Mouse (Mus musculus): ENCODE results near the gene Morc3. TPM values are rescaled to one million over a fixed set of nuclear protein-coding genes. Genes with fewer than 3 reads are reported as not detected.

Morc3 gene
- polyA plus RNA-seq, 1 experiment from 2014 or later, result 33.1 TPM

DNA sequence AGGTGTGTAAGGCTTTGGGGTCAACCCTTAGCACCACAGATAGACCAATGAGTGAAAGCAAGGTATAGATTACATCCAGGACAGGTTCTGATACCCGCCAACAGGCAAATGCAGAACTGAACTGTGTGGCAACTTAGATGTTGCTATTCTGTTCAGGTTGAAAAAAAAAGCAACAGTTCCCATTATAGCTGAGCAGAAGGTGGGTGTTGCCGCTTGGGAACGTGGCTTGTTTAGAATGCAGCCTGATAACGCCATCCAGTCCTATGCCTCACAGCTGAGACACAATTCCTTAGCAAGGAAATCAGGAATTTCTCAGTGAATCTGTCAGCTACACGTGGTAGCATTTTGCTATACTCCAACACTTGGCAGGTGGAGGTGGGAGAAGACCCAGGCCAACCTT lies 61.4 kb downstream of the Morc3 start:
- no peak overlapping the region for H3K9ac ChIP-seq
- H3K4me2 ChIP-seq, result no peak overlapping the region
- peaks cover 62% of the 10 kb centered on the region for H3K36me3 ChIP-seq
- no peaks in the 10 kb centered on the region for H3K9me3 ChIP-seq
- WGBS, result 87% methylated on average over 5 of the region's 5 CpGs
- no peak overlapping the region for H3K27ac ChIP-seq
- ATAC-seq (ENCODE audit: borderline replicate concordance, extremely low read depth, low FRiP score, low TSS enrichment), result no peak
- no peaks in the 10 kb centered on the region; the same call in 1 of the 2 replicates for H3K4me1 ChIP-seq
- no peaks in the 10 kb centered on the region for H3K27me3 ChIP-seq
- no peak overlapping the region for H3K4me3 ChIP-seq

DNA sequence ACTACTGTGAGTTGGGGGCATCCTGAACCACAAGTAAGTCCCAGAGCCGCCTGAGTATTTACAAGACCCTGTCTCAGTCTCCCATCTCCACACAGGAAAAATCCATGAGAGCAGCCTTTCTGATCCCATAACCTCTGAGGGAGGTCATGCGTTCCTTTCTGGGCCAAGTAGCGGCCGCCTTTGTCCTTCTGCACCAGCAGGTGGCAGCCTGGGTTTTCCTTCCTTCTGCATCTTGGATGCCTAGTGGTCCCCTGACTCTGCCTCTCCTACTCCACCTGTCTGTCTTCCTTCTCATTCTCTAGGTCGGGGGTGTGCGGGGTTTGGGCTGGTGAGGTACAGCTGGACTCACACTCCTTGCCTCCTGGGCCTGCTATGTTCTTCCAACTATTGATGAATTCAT lies 71.1 kb downstream of the Morc3 start:
- no peaks in the 10 kb centered on the region for H3K9me3 ChIP-seq
- 76% methylated on average over 6 of the region's 6 CpGs for WGBS
- no peak overlapping the region for H3K27ac ChIP-seq
- H3K4me2 ChIP-seq, result no peak overlapping the region
- no peak overlapping the region for H3K9ac ChIP-seq
- no peaks in the 10 kb centered on the region for H3K4me1 ChIP-seq
- ATAC-seq (ENCODE audit: borderline replicate concordance, extremely low read depth, low FRiP score, low TSS enrichment), result no peak
- no peaks in the 10 kb centered on the region for H3K27me3 ChIP-seq
- no peak overlapping the region for H3K4me3 ChIP-seq
- H3K36me3 ChIP-seq, result peaks cover 34% of the 10 kb centered on the region

- no peak overlapping the region for H3K9ac ChIP-seq
- 55% methylated on average over 11 of the region's 11 CpGs for WGBS
- no peak overlapping the region for H3K4me3 ChIP-seq
- H3K27ac ChIP-seq, result no peak overlapping the region
- no peaks in the 10 kb centered on the region for H3K27me3 ChIP-seq
- peak; percentile 41; the same call in 1 of the 2 replicates for ATAC-seq (ENCODE audit: borderline replicate concordance, extremely low read depth, low FRiP score, low TSS enrichment)
- no peak overlapping the region for H3K4me2 ChIP-seq
- no peaks in the 10 kb centered on the region for H3K9me3 ChIP-seq
- no peaks in the 10 kb centered on the region for H3K4me1 ChIP-seq
- H3K36me3 ChIP-seq, result peaks cover 19% of the 10 kb centered on the region
Measured at GRCm38 (mm10) chr16:93906156-93907014, 74.5 kb downstream of the Morc3 start.

DNA sequence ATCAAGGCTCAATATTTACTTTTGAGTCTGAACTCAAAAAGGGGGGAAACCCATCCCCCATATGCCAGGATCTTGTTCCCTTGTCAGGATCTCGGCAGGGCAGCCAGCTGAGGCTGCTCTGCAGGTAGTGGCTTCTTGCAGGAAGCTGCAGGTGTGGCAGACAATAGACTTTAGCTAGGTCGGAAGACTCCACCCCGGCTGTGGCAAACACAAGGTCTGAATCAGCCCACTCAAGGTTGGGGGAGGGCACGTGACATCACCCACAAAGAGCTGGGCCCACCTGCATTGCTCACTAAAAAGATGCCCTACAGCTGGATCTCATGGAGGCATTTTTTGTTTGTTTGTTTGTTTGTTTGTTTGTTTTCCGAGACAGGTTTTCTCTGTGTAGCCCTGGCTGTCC lies 75.8 kb downstream of the Morc3 start:
- H3K9me3 ChIP-seq, result no peaks in the 10 kb centered on the region
- ATAC-seq (ENCODE audit: borderline replicate concordance, extremely low read depth, low FRiP score, low TSS enrichment), result no peak
- H3K9ac ChIP-seq, result no peak overlapping the region
- H3K4me1 ChIP-seq, result 0 out of 2 replicates have a peak, but pooled peaks cover 2% of the 10 kb centered on the region
- no peak overlapping the region for H3K4me2 ChIP-seq
- WGBS, result 57% methylated on average over 5 of the region's 5 CpGs
- H3K27ac ChIP-seq, result no peak overlapping the region
- H3K27me3 ChIP-seq, result no peaks in the 10 kb centered on the region
- H3K4me3 ChIP-seq, result no peak overlapping the region
- 0 out of 2 replicates have a peak, but pooled peaks cover 9% of the 10 kb centered on the region for H3K36me3 ChIP-seq

GRCm38 (mm10) chr16:93908196-93908595 lies 76.3 kb downstream of the Morc3 start:
- Histone ChIP-seq H3K9me3 (no peaks in the 10 kb centered on the region), H3K9ac (no peak overlapping the region), H3K36me3 (0 out of 2 replicates have a peak, but pooled peaks cover 9% of the 10 kb centered on the region), H3K4me2 (no peak overlapping the region), H3K4me1 (0 out of 2 replicates have a peak, but pooled peaks cover 3% of the 10 kb centered on the region), H3K27me3 (no peaks in the 10 kb centered on the region), H3K27ac (no peak overlapping the region), H3K4me3 (no peak overlapping the region)
- WGBS, result 82% methylated on average over 8 of the region's 8 CpGs
- no peak for ATAC-seq (ENCODE audit: borderline replicate concordance, extremely low read depth, low FRiP score, low TSS enrichment)

DNA sequence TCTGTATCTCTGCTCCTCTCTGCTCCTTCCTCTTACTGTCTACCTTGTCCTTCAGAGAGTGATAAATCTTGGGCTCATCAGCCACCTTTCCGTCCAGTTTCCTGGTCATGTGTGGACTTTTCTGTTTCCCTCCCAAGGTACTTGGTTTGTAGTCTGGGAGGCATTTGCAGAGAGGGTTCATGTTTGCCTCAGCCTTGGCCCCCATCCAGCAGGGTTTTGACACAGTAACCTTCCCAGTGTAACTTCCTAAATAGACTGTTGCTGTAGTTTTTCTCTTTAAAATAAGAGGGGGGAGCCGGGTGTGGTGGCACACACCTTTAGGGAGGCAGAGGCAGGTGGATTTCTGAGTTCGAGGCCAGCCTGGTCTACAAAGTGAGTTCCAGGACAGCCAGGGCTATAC lies 78.0 kb downstream of the Morc3 start:
- H3K36me3 ChIP-seq, result 0 out of 2 replicates have a peak, but pooled peaks cover 4% of the 10 kb centered on the region
- H3K9ac ChIP-seq, result no peak overlapping the region
- H3K4me3 ChIP-seq, result no peak overlapping the region
- no peak overlapping the region for H3K27ac ChIP-seq
- H3K4me1 ChIP-seq, result peaks cover 7% of the 10 kb centered on the region; the same call in 1 of the 2 replicates
- H3K4me2 ChIP-seq, result no peak overlapping the region
- 73% methylated on average over 3 of the region's 3 CpGs for WGBS
- ATAC-seq (ENCODE audit: borderline replicate concordance, extremely low read depth, low FRiP score, low TSS enrichment), result no peak
- H3K9me3 ChIP-seq, result no peaks in the 10 kb centered on the region
- H3K27me3 ChIP-seq, result no peaks in the 10 kb centered on the region

GRCm38 (mm10) chr16:93910735-93911665 lies 79.1 kb downstream of the Morc3 start:
- no peak overlapping the region for H3K9ac ChIP-seq
- no peak overlapping the region for H3K4me3 ChIP-seq
- H3K36me3 ChIP-seq, result no peaks in the 10 kb centered on the region
- ATAC-seq (ENCODE audit: borderline replicate concordance, extremely low read depth, low FRiP score, low TSS enrichment), result no peak
- no peaks in the 10 kb centered on the region for H3K9me3 ChIP-seq
- peaks cover 7% of the 10 kb centered on the region; the same call in 1 of the 2 replicates for H3K4me1 ChIP-seq
- no peaks in the 10 kb centered on the region for H3K27me3 ChIP-seq
- H3K27ac ChIP-seq, result 0 out of 2 replicates have a peak overlapping the region, but pooled peaks have one; percentile 6
- 48% methylated on average over 28 of the region's 28 CpGs for WGBS
- H3K4me2 ChIP-seq, result peak overlapping the region; percentile 24; the same call in 1 of the 2 replicates

- no peaks in the 10 kb centered on the region for H3K36me3 ChIP-seq
- H3K9me3 ChIP-seq, result no peaks in the 10 kb centered on the region
- no peak overlapping the region for H3K27ac ChIP-seq
- 44% methylated on average over 5 of the region's 5 CpGs for WGBS
- H3K27me3 ChIP-seq, result no peaks in the 10 kb centered on the region
- H3K4me2 ChIP-seq, result no peak overlapping the region
- no peak overlapping the region for H3K4me3 ChIP-seq
- H3K9ac ChIP-seq, result no peak overlapping the region
- H3K4me1 ChIP-seq, result peaks cover 7% of the 10 kb centered on the region; the same call in 1 of the 2 replicates
- peak; percentile 41; the same call in 1 of the 2 replicates for ATAC-seq (ENCODE audit: borderline replicate concordance, extremely low read depth, low FRiP score, low TSS enrichment)
Measured at GRCm38 (mm10) chr16:93912158-93912557, 80.2 kb downstream of the Morc3 start.

GRCm38 (mm10) chr16:93912808-93913207 lies 80.9 kb downstream of the Morc3 start:
- Histone ChIP-seq H3K9me3 (no peaks in the 10 kb centered on the region), H3K4me3 (no peak overlapping the region), H3K9ac (no peak overlapping the region), H3K4me1 (peaks cover 9% of the 10 kb centered on the region), H3K4me2 (no peak overlapping the region), H3K36me3 (no peaks in the 10 kb centered on the region), H3K27me3 (no peaks in the 10 kb centered on the region), H3K27ac (no peak overlapping the region)
- 54% methylated on average over 3 of the region's 3 CpGs for WGBS
- ATAC-seq (ENCODE audit: borderline replicate concordance, extremely low read depth, low FRiP score, low TSS enrichment), result no peak

GRCm38 (mm10) chr16:93913881-93914576 lies 82.1 kb downstream of the Morc3 start:
- Histone ChIP-seq H3K36me3 (no peaks in the 10 kb centered on the region), H3K9ac (no peak overlapping the region), H3K27ac (no peak overlapping the region), H3K9me3 (no peaks in the 10 kb centered on the region), H3K4me1 (peaks cover 14% of the 10 kb centered on the region), H3K4me2 (no peak overlapping the region), H3K4me3 (no peak overlapping the region), H3K27me3 (no peaks in the 10 kb centered on the region)
- WGBS, result 66% methylated on average over 10 of the region's 10 CpGs
- ATAC-seq (ENCODE audit: borderline replicate concordance, extremely low read depth, low FRiP score, low TSS enrichment), result no peak

DNA sequence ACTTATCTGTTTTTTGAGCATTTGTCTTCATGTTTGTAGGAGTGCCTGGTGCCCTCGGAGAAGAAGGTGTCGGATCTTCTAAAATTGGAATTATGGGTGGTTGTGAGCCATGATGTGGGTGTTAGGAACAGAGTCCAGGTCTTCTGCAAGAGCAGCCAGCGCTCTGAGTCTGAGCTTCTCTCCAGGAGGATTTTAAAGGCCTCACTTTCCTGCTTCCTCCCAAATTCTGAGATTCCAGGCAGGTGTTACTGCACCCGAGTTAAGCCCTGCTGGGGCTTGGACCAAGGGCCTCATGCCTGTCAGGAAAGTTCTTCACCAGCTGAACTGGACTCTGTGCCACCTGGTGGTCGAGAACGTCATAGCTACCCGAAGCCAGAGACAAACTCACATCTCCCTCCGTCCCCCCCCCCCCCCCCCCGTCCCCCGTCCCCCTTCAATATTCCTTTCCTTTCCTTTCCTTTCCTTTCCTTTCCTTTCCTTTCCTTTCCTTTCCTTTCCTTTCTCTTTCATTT lies 83.5 kb downstream of the Morc3 start:
- H3K9ac ChIP-seq, result no peak overlapping the region
- no peak overlapping the region for H3K4me3 ChIP-seq
- no peak overlapping the region for H3K27ac ChIP-seq
- 49% methylated on average over 7 of the region's 10 CpGs for WGBS
- H3K4me2 ChIP-seq, result no peak overlapping the region
- H3K36me3 ChIP-seq, result no peaks in the 10 kb centered on the region
- no peak for ATAC-seq (ENCODE audit: borderline replicate concordance, extremely low read depth, low FRiP score, low TSS enrichment)
- H3K4me1 ChIP-seq, result peaks cover 14% of the 10 kb centered on the region
- no peaks in the 10 kb centered on the region for H3K27me3 ChIP-seq
- no peaks in the 10 kb centered on the region for H3K9me3 ChIP-seq
